Mouse (Mus musculus) cerebellum, postnatal 25 days (tissue): ENCODE data around the gene Rars2.
"Not testable (repeated sequence)": the region's sequence is repeated elsewhere in the genome, so short reads cannot be mapped to it uniquely, and the experiment has no call there.

Source experiments
- DNase-seq, 2 experiments: peaks; one replicate each; pipeline ENCODE4 v3.0.0; 2021; ENCODE audit warnings: mixed read lengths in 2 of 2

Gene Rars2

GRCm38 (mm10) chr4:34614630-34615094 is at the start of gene Rars2, which contains the start of gene Orc3:
Gene Rars2 (plus strand): TSS chr4:34614957.
Gene Orc3 (minus strand): TSS chr4:34614944.
- DNase-seq, result peak; percentile 95 to 97

GRCm38 (mm10) chr4:34566226-34566625 is 48.5 kb upstream of the Rars2 start:
- no peak for DNase-seq

GRCm38 (mm10) chr4:34572876-34573275 is 41.9 kb upstream of the Rars2 start:
- DNase-seq, result no peak

- DNase-seq, result no peak
Observed at GRCm38 (mm10) chr4:34577028-34577427, 37.7 kb upstream of the Rars2 start.

- DNase-seq, result no peak
Observed at GRCm38 (mm10) chr4:34579215-34579614, 35.5 kb upstream of the Rars2 start.

- DNase-seq, result not testable (repeated sequence)
Observed at GRCm38 (mm10) chr4:34581489-34581888, 33.3 kb upstream of the Rars2 start.

GRCm38 (mm10) chr4:34581990-34582389 is 32.8 kb upstream of the Rars2 start:
- no peak for DNase-seq

- no peak for DNase-seq
Observed at GRCm38 (mm10) chr4:34582476-34582875, 32.3 kb upstream of the Rars2 start.

GRCm38 (mm10) chr4:34583427-34583826 is 31.3 kb upstream of the Rars2 start:
- DNase-seq, result no peak

DNA sequence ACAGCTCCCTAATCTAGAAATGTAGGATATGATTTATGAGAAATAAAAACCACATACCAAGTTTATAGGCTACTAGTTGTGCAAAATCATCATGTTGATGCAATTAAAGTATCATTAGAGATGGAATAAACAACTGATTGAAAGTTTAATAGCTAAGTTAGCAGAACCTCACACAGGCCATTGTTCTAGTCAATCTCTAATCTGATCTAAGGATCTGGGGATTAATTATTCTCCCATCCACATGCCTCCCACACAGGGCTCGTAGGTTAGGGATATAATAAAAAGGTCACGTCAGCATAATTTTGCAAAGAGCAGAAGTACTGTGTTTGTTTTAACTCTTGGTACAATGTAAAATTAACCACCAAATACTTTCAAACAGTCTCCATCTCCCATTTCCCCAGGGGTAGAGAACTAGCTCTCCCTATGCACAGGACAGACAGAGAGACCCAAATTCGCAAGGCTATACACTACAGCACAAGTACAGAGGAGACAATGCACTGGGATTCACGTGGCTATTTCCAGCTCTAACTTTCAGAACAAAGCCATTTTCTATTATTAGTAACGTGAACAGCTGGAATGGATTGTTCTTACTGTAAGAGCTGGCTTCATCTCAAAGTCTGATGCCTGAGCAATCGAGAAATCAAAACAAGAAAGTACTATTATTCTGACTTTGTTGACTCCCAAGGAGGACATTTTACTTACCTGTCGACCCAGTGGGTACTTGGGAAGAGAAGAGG is 29.7 kb upstream of the Rars2 start:
- DNase-seq, result no peak

GRCm38 (mm10) chr4:34603123-34603522 is 11.6 kb upstream of the Rars2 start:
- no peak for DNase-seq

DNA sequence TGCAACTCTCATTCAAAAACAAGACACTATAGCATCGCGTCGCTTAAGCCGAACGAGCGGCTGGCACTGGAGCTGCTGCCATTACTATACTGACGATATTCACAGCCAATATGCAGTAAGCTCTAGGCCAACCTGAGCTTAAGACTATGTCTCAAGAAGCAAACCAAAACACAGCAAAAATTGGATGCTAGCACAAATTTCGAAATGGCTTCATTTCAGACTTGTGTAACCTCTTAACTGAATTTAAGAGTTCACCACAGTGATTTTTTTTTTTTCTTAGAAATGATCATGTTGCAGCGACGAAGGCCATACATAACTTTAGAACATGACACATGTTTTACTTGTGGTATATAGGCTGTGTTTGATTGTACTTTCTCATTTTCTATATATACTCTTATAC is 8.1 kb upstream of the Rars2 start:
- DNase-seq, result no peak

- DNase-seq, result peak; percentile 23 to 56
Observed at GRCm38 (mm10) chr4:34613571-34614145, 1.1 kb upstream of the Rars2 start.

DNA sequence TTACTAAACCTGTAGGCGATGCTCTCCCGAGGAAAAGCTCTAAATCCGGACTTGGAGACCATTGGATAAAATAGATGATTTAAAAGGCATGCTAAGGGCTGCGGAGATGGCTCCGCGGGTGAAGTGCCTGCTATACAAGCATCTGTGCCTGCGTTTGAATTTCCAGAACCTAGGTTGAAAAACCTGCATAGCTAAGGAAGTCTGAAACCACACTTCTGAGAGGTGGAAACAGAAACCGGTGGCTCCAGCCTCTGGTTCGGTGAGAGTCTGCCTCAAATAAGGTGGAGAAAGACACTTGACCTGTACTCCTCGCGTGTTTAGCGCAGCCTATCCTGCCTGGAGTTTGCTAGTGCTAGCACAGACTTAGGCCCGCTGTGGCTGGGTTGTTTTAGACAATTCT is 546 bp downstream of the Rars2 start:
- peak; percentile 50 to 54 for DNase-seq

DNA sequence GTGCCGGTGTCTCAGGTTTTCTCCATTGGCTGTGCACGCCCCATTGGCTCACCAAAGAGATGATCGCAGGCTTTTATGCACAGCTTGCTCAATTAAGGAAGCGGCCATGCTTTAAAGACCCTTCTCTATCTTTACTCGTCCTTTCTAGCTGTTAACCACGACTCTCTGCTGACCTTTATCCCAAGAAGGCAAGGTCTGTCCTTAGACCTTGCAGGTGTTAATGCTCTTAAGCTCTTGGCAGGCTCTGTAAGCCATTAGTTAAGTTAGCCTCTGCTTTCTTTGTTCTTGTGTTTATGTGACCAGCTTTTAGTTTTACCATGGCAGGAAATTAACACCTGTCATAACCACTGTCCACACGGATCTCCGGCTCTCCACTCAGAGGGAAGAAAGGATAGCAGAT is 1.4 kb downstream of the Rars2 start:
- no peak for DNase-seq

- no peak for DNase-seq
Observed at GRCm38 (mm10) chr4:34625556-34625955, 10.8 kb downstream of the Rars2 start.

DNA sequence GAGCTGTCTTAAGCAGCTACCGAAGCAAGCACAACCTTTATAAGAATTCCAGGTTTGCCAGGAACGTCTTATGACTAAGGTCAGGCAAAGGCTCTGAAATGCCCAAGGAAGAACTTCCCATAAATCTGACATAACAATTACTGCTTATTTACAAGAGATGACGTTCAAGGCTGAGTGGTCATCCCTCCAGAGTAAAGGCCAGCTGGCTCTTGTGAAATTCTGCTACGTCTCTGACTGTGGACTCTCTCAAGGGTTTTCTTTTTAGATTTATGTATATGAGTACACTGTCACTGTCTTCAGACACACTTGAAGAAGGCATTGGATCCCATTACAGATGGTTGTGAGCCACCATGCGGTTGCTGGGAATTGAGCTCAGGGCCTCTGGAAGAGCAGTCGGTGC is 11.6 kb downstream of the Rars2 start:
- no peak for DNase-seq

DNA sequence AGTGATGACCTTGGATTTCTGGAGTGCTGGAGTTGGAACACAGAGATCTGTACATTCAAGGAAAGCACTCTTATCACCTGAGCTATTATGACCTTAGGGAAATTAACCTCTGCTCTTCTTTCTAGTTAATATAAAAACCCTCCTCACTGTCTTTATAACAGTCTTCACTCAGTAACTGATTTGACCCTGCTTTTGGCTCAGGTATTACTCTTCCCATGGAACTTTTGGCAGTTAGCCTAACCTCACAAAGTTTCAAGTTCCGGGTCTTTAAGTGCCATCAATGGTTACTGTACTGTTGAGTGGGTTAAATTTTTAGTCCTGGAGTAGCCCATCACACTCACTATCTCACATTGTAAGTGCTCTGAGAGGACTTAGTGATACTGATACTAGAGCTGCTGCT is 15.2 kb downstream of the Rars2 start:
- no peak for DNase-seq

DNA sequence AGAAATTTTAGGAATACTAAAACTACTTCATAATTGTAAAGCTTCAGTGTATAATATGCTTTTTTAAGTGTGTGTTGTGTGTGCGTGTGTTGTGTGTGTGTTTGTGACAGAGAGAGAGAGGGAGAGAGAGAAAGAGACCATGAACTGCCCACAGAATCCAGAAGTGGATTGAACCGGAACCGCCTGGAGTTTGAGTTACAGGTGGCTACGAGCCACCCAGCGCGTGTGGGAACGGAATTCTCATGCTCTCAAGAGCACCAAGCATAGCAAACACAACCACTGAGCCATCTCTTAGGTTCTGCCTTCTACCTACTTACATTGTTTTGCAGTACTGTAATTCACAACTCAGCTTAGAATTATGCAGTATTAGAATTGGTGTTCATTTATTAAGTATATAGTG is 19.4 kb downstream of the Rars2 start:
- DNase-seq, result no peak

GRCm38 (mm10) chr4:34636036-34636435 is 21.3 kb downstream of the Rars2 start:
- DNase-seq, result no peak

GRCm38 (mm10) chr4:34637386-34637785 is 22.6 kb downstream of the Rars2 start:
- no peak for DNase-seq

- DNase-seq, result no peak
Observed at GRCm38 (mm10) chr4:34637851-34638250, 23.1 kb downstream of the Rars2 start.

- no peak for DNase-seq
Observed at GRCm38 (mm10) chr4:34639745-34640364, 25.1 kb downstream of the Rars2 start.

DNA sequence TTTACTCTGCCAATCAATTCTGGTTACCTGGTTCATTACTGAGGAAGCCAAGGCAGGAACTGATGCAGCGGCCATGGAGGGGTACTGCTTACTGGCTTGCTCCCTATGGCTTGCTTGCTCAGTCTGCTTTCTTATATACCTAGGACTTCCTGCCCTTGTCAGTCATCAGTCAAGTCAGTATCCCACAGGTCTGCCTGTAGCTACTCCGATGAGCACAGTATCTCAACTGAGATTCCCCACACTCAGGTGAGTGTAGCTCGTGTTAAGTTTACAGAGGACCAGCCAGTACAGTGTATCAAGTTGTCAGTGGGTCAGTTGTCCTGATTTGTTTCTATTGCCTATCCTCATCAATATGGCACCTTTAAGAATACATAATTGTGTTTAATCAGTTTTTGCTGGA is 26.0 kb downstream of the Rars2 start:
- DNase-seq, result no peak
